Comparison of ENCODE assay signal across 8 mouse cellular contexts in genomic region chr2:25185625-25186574, GRCm38 (mm10). TPM values are rescaled to one million over a fixed set of nuclear protein-coding genes. Genes with fewer than 3 reads are reported as not detected.
A peak's percentile ranks its signal among the peaks of the same experiment; 100 is the strongest.
DNase-seq lines count a peak whose midpoint lies in the region; ATAC-seq lines count a peak whose summit lies in the region.
"Had no signal": no experiment of that assay in that cellular context is flagged by ENCODE, and none has a peak within 500 bp of the region (broad histone marks: within the 10 kb centered on the region; RNA-seq: fewer than 3 reads in every experiment).

No protein-coding gene starts in this region.

- H3K36me3 ChIP-seq in heart, embryonic 11.5 days (ENCODE audit: control insufficient read depth, insufficient read depth, low read length): no peaks in the 10 kb centered on the region
- H3K36me3 ChIP-seq in splenic B cell, adult 2 months (ENCODE audit: control insufficient read depth, insufficient read depth, low read length, poor library complexity, severe bottlenecking): no peaks in the 10 kb centered on the region

- WGBS in heart, embryonic 11.5 days (ENCODE audit: insufficient replicate concordance): under 1% methylated on average over 64 of the region's 64 CpGs

- H3K9me3 ChIP-seq in heart, embryonic 11.5 days (replicated peaks; ENCODE audit: control insufficient read depth, low read length): no peaks in the 10 kb centered on the region

- peak overlapping the region; percentile 55 for H3K4me3 ChIP-seq in brown adipose tissue, adult 24 weeks (ENCODE audit: insufficient read depth, low read depth, low read length)
- peak overlapping the region; percentile 48 for H3K4me3 ChIP-seq in heart, embryonic 11.5 days (ENCODE audit: low read depth, low read length)

- H3K4me1 ChIP-seq in brown adipose tissue, adult 24 weeks (ENCODE audit: control insufficient read depth, insufficient read depth, insufficient read length, low read length): peaks cover 11% of the 10 kb centered on the region
- peaks cover 9% of the 10 kb centered on the region; the same call in 1 of the 2 replicates for H3K4me1 ChIP-seq in heart, embryonic 11.5 days (ENCODE audit: control insufficient read depth, insufficient read depth, low read length)

- peak overlapping the region; percentile 87 for H3K4me2 ChIP-seq in heart, embryonic 11.5 days

- H3K27ac ChIP-seq in brown adipose tissue, adult 24 weeks (replicated peaks; ENCODE audit: low read depth, low read length): peak overlapping the region; percentile 64
- peak overlapping the region; percentile 69 for H3K27ac ChIP-seq in heart, embryonic 11.5 days (ENCODE audit: low read depth, low read length)

- peak overlapping the region; percentile 50 for H3K9ac ChIP-seq in heart, embryonic 11.5 days (ENCODE audit: low read depth, low read length)

- peak; percentile 66 to 68 for DNase-seq in urinary bladder, adult 18-20 months (ENCODE audit: low spot score in 2 of 2)
- DNase-seq in urinary bladder, postnatal 10 days (ENCODE audit: low spot score): no peak
- peak; percentile 65 to 81 for DNase-seq in kidney, postnatal 25 days
- peak; percentile 56 for DNase-seq in splenic B cell, adult 2 months (ENCODE audit: low read depth, low spot score)

- peaks cover 30% of the 10 kb centered on the region for H3K27me3 ChIP-seq in heart, embryonic 11.5 days (ENCODE audit: control insufficient read depth, insufficient read depth, low read length)
- no peaks in the 10 kb centered on the region for H3K27me3 ChIP-seq in splenic B cell, adult 2 months (ENCODE audit: control insufficient read depth, insufficient read depth, low read length, poor library complexity, severe bottlenecking)

- ATAC-seq in heart, embryonic 11.5 days (replicated peaks; ENCODE audit: insufficient number of reproducible peaks, low FRiP score, low TSS enrichment): peak; percentile 63
- ATAC-seq in megakaryocyte-erythroid progenitor cell, adult 5-6 weeks (replicated peaks; ENCODE audit: low FRiP score, low TSS enrichment, poor library complexity, severe bottlenecking): peak; percentile 71

RNA-seq across cellular contexts. Expression of gene Nrarp, which starts 5.3 kb away (rescaled TPM):
- polyA plus RNA-seq in brown adipose tissue, adult 24 weeks (2012; ENCODE audit: insufficient read depth, insufficient read length, missing spikeins): 6.4 and 7.1 TPM in 2 replicates
- polyA plus RNA-seq in heart, embryonic 11.5 days (2014; fragmentation: Nextera tagmentation; extraction: Ambion mirVana): 4.5 and 4.8 TPM in 2 replicates
- total RNA-seq in megakaryocyte-erythroid progenitor cell, adult 5-6 weeks (2014; fragmentation: Nextera tagmentation): 3.5 and 4.6 TPM in 2 replicates
- total RNA-seq in megakaryocyte-erythroid progenitor cell, adult 5-6 weeks (2017): 1.3 and 2.4 TPM in 2 replicates

RNA-seq across cellular contexts. Expression of gene Tor4a, which starts 10.8 kb away (rescaled TPM):
- polyA plus RNA-seq in brown adipose tissue, adult 24 weeks (2012; ENCODE audit: insufficient read depth, insufficient read length, missing spikeins): 1.8 and 6.0 TPM in 2 replicates
- 5.9 and 8.3 TPM in 2 replicates for polyA plus RNA-seq in heart, embryonic 11.5 days (2014; fragmentation: Nextera tagmentation; extraction: Ambion mirVana)
- 12.6 and 13.0 TPM in 2 replicates for total RNA-seq in megakaryocyte-erythroid progenitor cell, adult 5-6 weeks (2014; fragmentation: Nextera tagmentation)
- 8.0 and 11.8 TPM in 2 replicates for total RNA-seq in megakaryocyte-erythroid progenitor cell, adult 5-6 weeks (2017)

RNA-seq across cellular contexts. Expression of gene Nelfb, which starts 25.4 kb away (rescaled TPM):
- 15.4 and 19.0 TPM in 2 replicates for polyA plus RNA-seq in brown adipose tissue, adult 24 weeks (2012; ENCODE audit: insufficient read depth, insufficient read length, missing spikeins)
- polyA plus RNA-seq in heart, embryonic 11.5 days (2014; fragmentation: Nextera tagmentation; extraction: Ambion mirVana): 62.9 and 69.0 TPM in 2 replicates
- total RNA-seq in megakaryocyte-erythroid progenitor cell, adult 5-6 weeks (2014; fragmentation: Nextera tagmentation): 50.8 and 67.6 TPM in 2 replicates
- total RNA-seq in megakaryocyte-erythroid progenitor cell, adult 5-6 weeks (2017): 26.4 and 28.2 TPM in 2 replicates

RNA-seq across cellular contexts. Expression of gene Stpg3, which starts 28.5 kb away (rescaled TPM):
- polyA plus RNA-seq in brown adipose tissue, adult 24 weeks (2012; ENCODE audit: insufficient read depth, insufficient read length, missing spikeins): not detected in 2 replicates
- not detected in 2 replicates for polyA plus RNA-seq in heart, embryonic 11.5 days (2014; fragmentation: Nextera tagmentation; extraction: Ambion mirVana)
- total RNA-seq in megakaryocyte-erythroid progenitor cell, adult 5-6 weeks (2014; fragmentation: Nextera tagmentation): not detected in 2 replicates
- total RNA-seq in megakaryocyte-erythroid progenitor cell, adult 5-6 weeks (2017): 3.2 TPM in 1 of 2 replicates, not detected in the other
- total RNA-seq: heart, postnatal 36 days had no signal

RNA-seq across cellular contexts. Expression of gene Fam166a, which starts 32.6 kb away (rescaled TPM):
- not detected in 2 replicates for polyA plus RNA-seq in brown adipose tissue, adult 24 weeks (2012; ENCODE audit: insufficient read depth, insufficient read length, missing spikeins)
- 0.44 TPM in 1 of 2 replicates, not detected in the other for polyA plus RNA-seq in heart, embryonic 11.5 days (2014; fragmentation: Nextera tagmentation; extraction: Ambion mirVana)
- total RNA-seq in megakaryocyte-erythroid progenitor cell, adult 5-6 weeks (2014; fragmentation: Nextera tagmentation): not detected in 2 replicates
- total RNA-seq in megakaryocyte-erythroid progenitor cell, adult 5-6 weeks (2017): not detected in 2 replicates
- total RNA-seq: heart, postnatal 36 days had no signal
